Mouse (Mus musculus) embryonic fibroblast, embryonic 13.5 days (primary cell): ENCODE results near the gene Lpgat1.

ENCODE experiments used
- CTCF ChIP-seq: IDR thresholded peaks from 2 replicates; pipeline ENCODE4 v1.5.1; 2011; ENCODE audit warnings: mild to moderate bottlenecking, control low read depth, low read length, moderate library complexity, borderline replicate concordance; ENCODE audit not compliant: insufficient read depth
- POLR2A ChIP-seq: IDR thresholded peaks from 2 replicates; pipeline ENCODE4 v1.6.1; 2011; ENCODE audit warnings: low read depth, mild to moderate bottlenecking, control low read depth, low read length, moderate library complexity

- TF ChIP-seq POLR2A = no peak
- TF ChIP-seq CTCF = no peak
Measured at GRCm38 (mm10) chr1:191674071-191674470, 43.6 kb upstream of the Lpgat1 start.
